Mouse (Mus musculus): ENCODE measurements around the gene Atg14.
"Not testable (repeated sequence)": the region's sequence is repeated elsewhere in the genome, so short reads cannot be mapped to it uniquely, and the experiment has no call there.

Gene Atg14

DNA sequence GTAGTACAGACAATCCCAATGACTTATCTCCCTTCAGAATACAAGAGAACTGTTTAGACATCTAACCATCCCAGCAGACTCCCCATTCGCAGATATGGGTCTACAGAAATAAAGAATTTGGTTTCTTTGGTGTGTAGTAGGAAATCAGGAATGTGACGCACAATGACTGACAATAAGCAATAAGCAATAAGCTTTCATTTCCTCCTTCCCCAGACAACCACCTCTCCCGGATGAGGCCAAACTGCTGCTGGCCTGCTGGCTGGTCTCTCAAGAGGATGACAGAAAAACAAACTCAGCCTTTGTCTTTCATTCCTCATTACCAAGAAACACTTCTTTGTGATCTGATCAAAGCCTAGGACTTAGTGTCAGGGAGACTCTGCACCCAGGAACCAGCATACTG is 28.2 kb downstream of the Atg14 start:
- DNase-seq, result no peak

DNA sequence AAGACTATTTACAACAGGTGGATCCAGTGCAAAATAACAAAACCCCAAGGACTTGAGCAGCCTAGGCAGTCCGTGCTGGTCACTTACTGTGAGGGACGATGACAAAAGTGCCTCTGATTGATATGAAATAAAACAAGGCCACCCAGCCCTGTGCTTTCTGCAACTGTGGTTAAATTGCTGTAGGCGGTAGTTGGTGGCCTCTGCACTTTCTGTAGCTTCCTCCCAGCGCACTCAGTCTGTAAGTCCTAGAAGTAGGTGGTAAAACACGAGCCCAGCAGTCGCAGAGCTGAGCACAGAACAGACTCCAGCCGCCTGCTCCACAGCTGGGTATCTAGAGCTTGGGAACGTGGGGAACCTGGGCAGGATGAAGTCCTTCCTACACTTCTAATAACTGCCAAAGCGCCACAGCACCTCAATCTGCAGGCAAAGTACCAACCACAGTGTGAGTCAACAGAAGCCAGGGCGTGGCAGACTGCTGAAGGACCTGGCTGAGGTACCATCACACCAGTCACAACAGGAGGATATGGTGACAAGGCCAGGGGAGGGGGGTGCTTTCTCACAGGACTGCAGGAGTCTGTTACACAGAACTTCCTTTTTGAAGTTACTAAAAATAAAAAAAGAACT is 29.0 kb downstream of the Atg14 start:
- DNase-seq, result no peak

DNA sequence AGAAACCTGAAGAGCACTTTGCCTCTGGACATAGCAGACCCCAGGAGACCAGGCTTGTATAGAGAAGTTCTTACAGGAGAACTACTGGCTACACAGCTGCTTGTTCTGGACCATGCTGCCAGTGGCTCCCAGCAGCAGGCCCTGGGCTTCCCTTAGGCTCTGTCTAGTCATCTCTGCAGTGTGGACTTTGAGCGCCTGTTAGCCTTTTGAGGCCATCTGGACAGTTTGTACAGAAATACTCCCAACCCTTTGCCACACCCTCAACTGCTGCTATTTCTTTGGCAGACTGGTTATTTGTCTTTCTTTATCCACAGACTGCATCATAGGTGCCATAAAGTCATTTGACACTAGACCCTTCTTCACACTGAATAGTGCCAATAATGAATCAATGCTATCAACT is 35.4 kb downstream of the Atg14 start:
- DNase-seq, result no peak

DNA sequence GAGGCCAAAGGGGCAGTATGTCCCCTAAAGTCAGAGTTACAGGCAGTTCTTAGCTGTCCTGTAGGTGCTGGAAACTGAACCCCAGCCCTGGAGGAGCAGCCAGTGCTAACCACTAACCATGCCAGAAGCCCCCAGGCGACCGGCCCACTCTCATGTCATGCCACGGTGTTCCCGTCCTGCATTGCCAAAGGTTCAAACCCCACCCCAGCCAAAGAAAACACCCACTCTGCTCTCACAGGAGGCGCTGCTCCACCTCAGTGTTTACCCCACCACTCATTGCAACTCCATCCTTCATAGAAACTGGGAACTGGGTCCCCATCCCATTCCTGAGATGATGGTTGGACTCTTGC is 36.3 kb downstream of the Atg14 start:
- no peak for DNase-seq

DNA sequence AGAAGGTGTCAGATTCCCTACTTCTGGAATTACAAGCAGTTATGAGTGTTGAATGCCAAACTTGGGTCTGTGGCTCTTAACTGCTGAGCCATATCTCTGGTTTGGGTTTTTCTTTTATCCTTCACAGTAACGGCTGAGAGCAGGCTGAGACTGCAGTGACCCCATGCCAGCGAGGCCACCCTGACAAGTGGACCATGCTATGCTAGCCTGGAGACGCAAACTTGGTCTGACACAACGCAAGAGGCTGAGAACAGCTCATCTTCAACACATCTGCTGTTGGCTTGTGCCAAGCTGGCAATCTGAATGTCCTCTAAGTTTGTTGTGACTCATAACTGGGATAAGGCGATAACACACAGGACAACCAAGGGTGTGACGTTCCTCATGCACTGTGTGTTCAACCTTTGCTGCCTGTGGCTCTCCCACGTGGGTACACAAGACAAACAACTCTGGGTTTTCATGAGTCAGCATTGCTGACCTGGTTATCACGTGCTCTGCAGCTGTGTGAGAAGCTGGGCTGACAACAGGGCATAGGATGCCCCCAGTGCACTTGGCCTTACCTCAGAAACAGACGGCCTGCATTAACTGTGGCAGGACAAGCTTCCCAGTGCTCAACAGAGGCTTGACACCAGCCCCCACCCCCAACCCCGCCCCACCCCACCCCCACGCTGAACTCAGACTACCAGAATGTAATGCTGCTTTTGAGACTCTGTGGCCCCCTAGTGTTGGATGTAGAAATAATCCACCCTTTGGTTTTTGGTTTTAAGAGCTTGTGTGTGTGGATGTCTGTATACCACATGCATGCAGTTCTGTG is 36.9 kb downstream of the Atg14 start:
- peak; percentile 19 for DNase-seq

DNA sequence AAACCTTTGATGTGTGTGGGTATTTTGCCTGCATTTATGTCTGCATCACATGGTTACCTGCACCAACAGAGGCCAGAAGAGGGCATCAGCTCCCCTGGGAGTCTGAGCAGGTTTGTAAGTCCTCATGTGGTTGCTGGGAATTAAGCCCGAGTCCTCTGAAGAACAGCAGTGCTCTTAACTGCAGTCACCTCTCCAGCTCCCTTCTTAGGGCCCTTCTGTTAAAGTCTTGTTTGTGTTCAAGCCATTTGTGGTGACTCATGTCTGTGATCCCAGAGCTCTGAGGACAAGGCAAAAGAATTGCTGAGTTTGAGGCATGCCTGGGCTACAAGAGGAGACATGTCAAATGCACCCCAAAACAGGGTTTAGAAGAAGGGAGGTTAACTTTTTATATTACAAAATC is 38.0 kb downstream of the Atg14 start:
- no peak for DNase-seq

DNA sequence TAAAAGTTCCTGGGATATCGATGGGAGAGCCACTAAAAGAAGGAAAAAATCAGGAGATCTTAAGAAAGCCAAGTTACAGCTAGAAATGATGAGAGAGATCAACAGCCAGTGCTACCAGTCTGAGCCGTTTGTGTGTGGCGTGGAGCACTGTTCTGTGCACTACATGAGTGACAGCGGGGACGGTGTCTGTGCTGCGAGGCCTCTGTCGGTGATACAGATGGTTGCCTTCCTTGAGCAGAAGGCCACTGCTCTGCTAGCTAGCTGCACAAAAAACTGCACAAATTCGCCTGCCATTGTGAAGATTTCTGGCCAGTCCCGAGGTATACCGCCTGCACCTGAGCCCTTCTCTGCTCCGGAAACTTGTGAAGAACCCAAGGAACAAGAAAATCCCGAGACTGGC is 40.9 kb downstream of the Atg14 start:
- DNase-seq, result not testable (repeated sequence)

DNA sequence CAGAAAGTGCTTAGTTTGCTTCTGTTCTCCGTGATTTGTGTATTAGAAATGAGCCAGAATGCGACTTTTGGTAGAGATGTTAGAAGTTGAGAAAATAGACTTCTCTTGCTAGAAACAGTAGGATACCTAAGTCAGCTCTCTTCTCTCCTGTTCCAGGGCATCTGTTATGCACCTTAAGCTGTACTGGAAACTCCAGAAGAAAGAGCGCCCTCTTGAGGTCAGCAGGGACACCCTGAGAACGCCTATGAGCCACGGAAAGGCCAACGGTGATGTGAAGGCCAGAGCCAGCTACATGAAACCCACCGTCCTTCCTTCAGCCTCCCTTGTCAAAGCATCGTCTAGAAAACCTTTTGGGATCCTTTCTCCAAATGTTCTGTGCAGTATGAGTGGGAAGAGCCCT is 41.4 kb downstream of the Atg14 start:
- peak; percentile 60 for DNase-seq

DNA sequence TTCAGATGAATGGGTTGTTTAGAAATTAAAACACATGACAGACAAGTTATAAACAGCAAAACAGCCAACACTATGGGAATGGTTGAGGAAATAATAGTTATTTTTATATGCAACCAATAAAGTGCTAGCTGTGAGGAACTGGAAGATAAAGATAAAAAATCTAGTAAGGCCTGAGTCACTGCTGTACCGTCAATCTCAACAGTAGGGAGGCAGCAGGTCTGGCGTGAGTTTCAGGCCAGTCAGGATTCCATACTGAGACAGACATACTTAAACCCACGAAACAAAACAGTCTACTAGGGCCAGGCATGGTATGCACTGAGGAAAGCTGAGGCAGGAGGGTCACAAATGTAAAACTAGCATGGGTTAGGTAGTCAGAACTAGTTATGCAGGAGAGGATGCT is 42.2 kb downstream of the Atg14 start:
- DNase-seq, result no peak

DNA sequence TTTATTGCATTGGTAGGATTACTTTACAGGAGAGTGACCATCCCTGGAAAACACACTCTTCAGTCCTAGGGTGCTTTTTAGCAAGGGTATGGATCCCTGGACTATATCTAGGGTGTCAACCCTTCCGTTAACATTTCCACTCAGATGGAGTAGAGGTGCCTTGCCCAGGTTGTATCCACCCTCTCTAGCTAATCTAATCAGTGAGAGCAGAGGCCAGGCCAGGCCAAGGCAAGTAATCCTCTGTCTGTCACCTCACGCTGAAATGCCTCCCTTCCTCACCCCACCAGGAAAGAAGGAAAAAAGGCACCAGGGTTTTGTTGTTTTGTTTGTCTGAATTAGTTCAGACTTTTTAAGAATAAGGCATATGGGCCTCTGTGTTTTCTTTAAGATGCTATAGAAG is 42.6 kb downstream of the Atg14 start:
- DNase-seq, result no peak

DNA sequence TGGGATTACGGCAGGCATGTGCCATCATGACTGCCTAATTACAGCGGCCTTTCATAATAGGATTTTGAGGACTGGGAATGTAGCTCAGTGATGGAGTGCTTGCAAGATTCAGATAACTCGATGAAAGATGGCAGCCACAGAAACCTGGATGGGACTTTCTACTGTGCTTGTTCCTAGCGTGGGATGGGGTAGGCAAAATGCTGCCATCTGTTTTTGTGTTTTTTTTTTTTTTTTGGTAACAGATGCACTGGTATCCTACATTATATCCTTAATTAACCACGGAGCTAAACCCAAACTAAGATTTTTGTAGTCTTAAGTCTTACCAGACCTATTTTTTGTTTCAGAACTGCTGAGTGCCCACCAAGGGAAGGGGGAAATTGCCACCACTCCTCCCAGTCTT is 44.6 kb downstream of the Atg14 start:
- no peak for DNase-seq

DNA sequence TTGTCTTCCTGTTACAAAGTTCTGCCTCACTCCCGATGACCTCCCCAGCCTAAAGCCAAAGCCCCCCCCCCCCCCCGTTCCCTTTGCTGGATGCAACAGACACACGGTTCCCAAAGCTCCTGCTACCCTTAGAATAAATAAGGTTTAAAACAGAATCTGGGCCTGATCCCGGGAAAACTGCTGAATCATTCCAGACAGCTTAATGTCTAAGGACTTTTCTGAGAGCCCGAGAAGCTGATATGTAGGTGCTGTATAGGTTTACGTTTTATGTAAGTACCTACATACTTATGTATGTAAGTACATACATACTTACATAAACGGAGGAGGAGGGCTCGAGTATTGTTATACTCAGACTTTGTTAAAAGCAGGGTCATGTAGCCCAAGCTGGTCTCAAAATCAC is 45.1 kb downstream of the Atg14 start:
- no peak for DNase-seq

DNA sequence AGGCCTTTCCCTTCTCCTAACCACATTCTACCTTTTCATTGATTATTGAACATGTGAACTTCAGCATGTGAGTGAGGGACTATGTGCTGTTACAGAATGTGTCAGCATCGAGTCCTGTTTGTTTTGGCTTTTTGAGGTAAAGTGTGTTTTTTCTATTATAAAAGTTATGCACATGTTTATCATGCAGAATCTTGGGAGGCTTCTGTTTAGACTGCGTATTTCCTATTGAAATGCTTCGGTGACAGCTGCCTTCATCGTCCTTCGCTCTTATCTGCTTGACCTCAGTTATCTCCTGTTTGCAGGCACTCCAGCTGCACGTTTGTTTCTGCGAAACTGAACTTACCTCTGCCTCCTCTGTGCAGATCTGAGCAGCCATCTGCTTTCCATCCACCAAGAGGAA is 48.1 kb downstream of the Atg14 start:
- DNase-seq, result no peak

DNA sequence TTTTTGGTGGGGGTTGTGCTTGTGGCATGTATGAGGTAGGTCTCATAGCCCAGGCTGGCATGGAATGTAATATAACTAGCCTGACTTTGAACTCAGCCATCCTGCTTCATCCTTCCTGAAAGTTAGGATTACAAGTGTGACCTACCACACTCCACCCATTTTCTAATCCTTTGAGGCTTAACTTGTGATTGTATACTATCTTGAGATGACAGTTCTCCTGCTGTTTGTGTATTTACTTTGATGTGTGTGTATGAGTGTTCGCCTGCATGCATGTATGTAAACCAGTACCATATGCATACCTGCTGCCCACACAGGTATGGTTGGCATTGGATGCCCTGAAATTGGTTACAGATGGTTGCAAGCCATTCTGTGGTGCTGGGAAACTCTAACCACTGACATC is 48.8 kb downstream of the Atg14 start:
- no peak for DNase-seq

DNA sequence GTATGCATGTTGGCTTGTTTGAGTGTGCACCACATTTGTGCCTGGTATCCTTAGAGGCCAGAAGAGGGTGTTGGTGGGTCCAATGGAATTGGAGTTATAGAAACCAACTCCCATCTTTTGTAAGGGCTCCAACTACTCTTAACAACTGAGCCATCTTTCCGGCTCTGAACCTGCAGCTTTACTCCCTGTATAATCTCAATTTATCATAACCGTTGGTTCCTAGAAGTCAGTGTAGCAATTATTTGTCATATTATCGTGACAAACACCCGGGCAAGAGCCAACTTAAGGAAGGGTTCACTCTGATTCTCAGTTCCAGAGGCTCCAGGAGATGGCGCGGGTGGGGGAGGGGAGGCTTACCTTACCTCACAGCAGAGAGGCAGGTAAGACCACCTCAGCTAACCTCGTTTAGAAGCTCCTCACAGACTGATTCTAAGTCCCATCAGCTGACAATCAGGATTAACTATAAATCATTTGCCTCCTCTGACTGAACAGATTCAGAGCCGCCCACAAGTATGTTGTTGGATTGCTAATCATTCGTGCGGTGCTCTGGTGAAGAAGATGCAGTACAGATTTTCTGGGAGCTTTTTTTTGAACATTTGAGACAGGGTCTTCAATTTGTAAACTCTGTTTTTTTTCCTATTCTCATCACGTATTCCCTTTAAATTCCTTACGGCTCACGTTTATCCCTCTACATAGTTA is 49.5 kb downstream of the Atg14 start:
- no peak for DNase-seq

DNA sequence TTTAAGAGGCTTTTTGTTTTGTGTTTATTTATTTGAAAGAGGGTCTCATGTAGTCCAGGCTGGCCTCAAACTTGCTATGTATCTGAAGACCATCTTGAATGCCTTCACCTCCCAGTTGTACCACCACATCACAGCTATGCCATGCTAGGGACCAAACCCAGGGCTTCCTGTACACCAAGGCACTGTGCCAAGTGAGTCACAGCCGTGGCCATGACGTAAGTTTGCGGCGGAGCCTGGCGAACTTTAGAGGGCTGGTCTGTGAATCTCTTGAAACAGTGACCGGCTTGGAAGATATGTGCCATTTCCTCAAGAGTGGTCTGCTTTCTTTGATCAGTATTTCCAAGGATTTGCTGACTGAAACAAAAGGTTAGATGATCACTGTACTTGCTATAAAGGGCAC is 51.8 kb downstream of the Atg14 start:
- DNase-seq, result no peak

DNA sequence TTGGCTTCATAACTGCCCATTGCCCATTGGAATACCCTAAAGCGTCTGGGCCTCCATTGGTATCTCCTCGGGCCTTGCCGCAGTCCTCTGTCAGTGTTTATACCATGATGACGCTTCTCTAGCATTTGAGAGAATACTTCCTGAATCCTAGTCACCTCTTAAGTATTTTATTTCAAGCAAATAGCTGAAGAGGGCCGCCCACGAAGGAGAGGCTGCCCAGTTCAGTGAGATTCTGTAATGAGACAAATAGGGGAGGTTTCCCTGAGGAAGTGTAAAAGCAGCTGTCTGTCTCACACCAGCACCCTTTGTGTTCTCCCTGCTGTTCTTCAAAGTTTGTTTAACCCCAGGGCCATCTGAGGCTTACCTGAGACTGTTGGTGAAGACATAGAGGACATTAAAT is 53.7 kb downstream of the Atg14 start:
- no peak for DNase-seq

DNA sequence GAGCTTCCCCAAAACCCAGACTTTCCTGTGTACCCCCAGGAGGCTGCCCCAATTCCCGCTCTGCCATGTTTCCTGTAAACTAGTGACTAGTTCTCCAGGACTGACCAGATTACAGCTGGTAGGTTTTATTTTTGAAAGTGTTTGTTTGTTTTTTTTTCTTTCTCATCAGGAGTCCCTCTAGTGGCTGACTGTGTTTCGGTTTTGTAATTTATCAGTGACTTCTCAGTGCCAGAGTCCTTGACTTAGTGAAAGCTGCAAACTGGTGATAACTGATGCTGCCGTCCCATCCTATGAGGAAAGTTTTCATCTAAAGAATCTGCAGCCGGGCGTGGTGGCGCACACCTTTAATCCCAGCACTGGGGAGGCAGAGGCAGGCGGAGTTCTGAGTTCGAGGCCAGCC is 54.8 kb downstream of the Atg14 start:
- no peak for DNase-seq

DNA sequence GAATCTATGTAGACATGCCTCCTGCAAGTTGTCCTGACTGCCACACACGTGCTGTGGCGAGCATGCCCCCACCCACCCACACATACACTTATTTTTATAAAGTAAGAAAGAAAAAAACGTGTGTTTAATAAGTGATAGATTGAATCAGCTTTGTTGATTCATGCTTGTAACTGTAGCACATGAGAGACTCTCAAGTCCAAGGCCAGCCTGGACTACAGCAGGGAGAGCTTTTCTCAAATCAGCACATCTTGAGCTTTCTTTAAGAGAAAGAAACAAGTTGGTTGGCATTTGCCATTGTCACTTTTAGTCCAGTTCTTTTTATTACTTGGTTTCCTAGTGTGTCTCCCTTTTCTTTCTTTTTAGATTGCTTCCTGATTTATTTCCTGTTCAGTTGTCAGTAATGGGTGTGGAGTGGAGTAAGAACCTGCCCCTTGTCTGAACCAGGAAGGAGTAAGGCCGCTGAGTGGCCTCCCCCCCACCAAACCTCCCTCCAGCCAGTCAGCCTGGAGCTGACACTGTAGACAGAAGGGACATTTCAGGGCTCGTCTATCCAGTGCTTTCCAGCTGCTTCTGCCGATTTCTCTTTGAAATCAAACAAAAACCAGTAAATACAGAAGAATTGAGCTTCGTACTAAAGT is 55.5 kb downstream of the Atg14 start:
- no peak for DNase-seq

DNA sequence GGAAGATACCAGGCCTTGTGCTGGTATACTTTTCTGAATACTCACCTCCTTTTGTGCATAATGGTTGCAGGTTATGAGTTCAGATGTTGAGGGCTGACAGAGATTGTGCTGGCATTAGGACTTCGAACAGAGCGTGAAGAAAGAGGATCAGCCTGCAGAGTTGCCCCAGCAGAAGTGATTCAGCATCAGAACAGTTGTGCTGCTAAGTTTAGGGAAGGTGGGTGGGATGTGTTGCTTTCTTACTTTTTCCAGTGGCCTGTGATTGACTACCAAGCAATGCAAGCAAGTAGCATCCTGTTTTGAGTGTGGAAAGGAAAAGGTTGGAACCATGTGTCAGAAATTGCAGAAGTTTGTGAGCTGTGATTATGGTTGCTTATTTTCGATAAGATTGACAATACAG is 56.8 kb downstream of the Atg14 start:
- no peak for DNase-seq

DNA sequence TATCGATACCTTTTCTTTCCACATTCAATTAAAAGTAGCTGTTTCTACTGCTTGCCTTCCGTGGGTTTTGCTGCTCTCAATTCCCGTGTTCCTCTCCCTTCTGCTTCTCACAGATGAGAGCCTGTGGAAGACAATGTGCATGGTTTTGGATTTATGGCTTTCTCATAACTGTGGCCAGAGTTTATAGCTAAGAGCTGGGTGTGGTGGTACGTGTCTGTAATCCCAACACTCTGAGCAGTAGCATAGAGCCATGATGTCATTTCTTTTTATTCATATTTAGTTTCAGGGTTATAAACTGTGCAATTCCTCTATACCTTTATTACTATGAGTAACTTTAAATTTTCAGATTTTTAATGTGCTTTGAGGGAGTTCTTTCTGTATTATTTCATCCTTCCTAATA is 60.2 kb downstream of the Atg14 start:
- DNase-seq, result no peak

DNA sequence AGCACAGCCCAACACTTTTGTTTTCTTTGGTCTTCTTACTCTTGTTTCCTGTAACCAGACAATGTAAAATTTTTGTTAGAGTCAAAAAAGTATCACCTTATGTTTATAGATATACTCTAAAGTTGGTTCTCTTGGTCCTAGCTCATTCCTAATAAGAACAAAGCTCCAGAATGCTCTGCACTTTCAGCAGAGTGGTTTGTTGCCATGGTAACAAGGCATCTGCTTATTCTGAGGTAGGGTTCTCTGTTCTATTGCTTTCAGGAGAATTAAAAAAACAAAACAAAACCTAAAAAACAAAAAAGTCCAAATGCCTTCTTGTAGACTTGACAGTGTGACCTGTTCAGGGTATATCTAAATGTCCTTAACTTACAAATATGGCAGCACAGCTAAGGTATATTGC is 62.4 kb downstream of the Atg14 start:
- DNase-seq, result no peak

DNA sequence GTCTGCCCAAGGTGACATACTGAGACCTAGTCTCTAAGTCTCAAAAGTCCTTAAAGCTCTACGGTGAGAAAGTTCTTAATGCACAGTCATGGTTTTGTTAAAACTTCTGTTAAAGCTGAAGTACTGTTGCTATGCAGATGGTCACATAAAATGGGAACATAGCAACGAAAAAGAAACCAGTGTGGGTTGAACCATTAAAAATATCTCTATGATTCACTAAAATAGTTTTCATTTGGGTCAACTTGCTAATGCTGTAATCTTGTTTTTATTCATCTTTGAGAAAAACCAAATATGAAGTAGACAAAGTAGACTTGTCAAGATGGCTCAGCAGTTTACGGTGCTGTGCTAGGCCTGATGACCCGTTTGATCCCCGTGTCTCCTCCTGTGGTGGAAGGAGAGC is 63.8 kb downstream of the Atg14 start:
- no peak for DNase-seq

DNA sequence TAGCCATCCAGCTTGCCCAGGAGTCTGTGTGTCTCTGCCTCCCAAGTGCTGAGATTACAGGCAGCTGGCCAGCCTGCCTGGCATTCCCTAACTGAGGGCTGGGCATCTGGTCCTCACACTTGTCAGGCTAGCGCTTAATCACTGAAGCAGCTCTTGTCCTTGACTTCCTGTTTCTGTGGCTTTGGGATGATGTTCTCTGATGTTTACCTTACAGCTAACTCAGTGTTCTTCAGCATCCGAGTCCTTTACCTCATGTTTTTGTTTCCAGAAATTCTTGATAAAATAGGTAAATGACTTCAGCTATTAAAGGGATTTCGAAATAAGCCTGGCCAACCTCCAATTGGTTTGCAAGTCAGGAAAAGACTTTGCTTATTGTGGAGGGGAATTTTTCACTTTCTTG is 66.4 kb downstream of the Atg14 start:
- no peak for DNase-seq

All from cerebellum, adult 9-11 months (tissue).